ENCODE assay signal across 20 mouse cellular contexts in genomic region chr11:80878026-80878425, GRCm38 (mm10). TPM values are rescaled to one million over a fixed set of nuclear protein-coding genes. Genes with fewer than 3 reads are reported as not detected.
A peak's percentile ranks its signal among the peaks of the same experiment; 100 is the strongest.
DNase-seq lines count a peak whose midpoint lies in the region; ATAC-seq and TF ChIP-seq lines count a peak whose summit lies in the region.
"Had no signal": no experiment of that assay in that cellular context is flagged by ENCODE, and none has a peak within 500 bp of the region (broad histone marks: within the 10 kb centered on the region; RNA-seq: fewer than 3 reads in every experiment).

No protein-coding gene starts in this region.

- H3K27me3 ChIP-seq in heart, embryonic 11.5 days (ENCODE audit: control insufficient read depth, insufficient read depth, low read length) = no peaks in the 10 kb centered on the region
- H3K27me3 ChIP-seq: forebrain, embryonic 13.5 days; heart, embryonic 15.5 days; hindbrain, embryonic 13.5 days had no signal

- H3K9ac ChIP-seq in heart, embryonic 11.5 days (ENCODE audit: low read depth, low read length) = no peak overlapping the region
- H3K9ac ChIP-seq: forebrain, embryonic 13.5 days; forebrain, postnatal 0 days; heart, embryonic 15.5 days; hindbrain, embryonic 13.5 days had no signal

- no peaks in the 10 kb centered on the region for H3K36me3 ChIP-seq in heart, embryonic 11.5 days (ENCODE audit: control insufficient read depth, insufficient read depth, low read length)
- H3K36me3 ChIP-seq: embryonic facial prominence, embryonic 10.5 days; heart, embryonic 15.5 days; hindbrain, embryonic 13.5 days had no signal

- H3K27ac ChIP-seq in heart, embryonic 11.5 days (ENCODE audit: low read depth, low read length) = no peak overlapping the region
- H3K27ac ChIP-seq in layer of hippocampus, adult 2 months = peak overlapping the region; percentile 87; the same call in 1 of the 2 replicates
- H3K27ac ChIP-seq: embryonic facial prominence, embryonic 10.5 days; forebrain, embryonic 13.5 days; heart, embryonic 15.5 days had no signal

- DNase-seq in cerebellum, postnatal 14 days = peak; percentile 58 to 64
- DNase-seq in cerebellum, adult 11-12 months = no peak
- peak; percentile 29 to 37 for DNase-seq in heart, postnatal 10 days
- no peak for DNase-seq in layer of hippocampus, adult 2 months (ENCODE audit: low spot score in 2 of 2)
- no peak for DNase-seq in layer of hippocampus, postnatal 36 days
- DNase-seq in urinary bladder, adult 18-20 months (ENCODE audit: low spot score in 2 of 2) = no peak
- DNase-seq: forebrain, postnatal 0 days had no signal

- intact Hi-C loops in heart, postnatal 10 days (cut with DNase I) = no loop called here

- ATAC-seq in heart, embryonic 11.5 days (replicated peaks; ENCODE audit: insufficient number of reproducible peaks, low FRiP score, low TSS enrichment) = no peak
- ATAC-seq: forebrain, embryonic 13.5 days had no signal

- H3K4me1 ChIP-seq in heart, embryonic 11.5 days (ENCODE audit: control insufficient read depth, insufficient read depth, low read length) = no peaks in the 10 kb centered on the region

- H3K9me3 ChIP-seq in heart, embryonic 11.5 days (replicated peaks; ENCODE audit: control insufficient read depth, low read length) = no peaks in the 10 kb centered on the region
- H3K9me3 ChIP-seq: embryonic facial prominence, embryonic 10.5 days; forebrain, embryonic 13.5 days; heart, embryonic 15.5 days; hindbrain, embryonic 13.5 days had no signal

- WGBS in heart, embryonic 11.5 days (ENCODE audit: insufficient replicate concordance) = 73% methylated on average over 2 of the region's 2 CpGs

- no peak for TF ChIP-seq CTCF in layer of hippocampus, adult 2 months (conservative IDR thresholded peaks at IDR 0.05)

- no peak overlapping the region for H3K4me3 ChIP-seq in heart, embryonic 11.5 days (ENCODE audit: low read depth, low read length)
- no peak overlapping the region for H3K4me3 ChIP-seq in layer of hippocampus, adult 2 months
- H3K4me3 ChIP-seq: embryonic facial prominence, embryonic 10.5 days; forebrain, embryonic 13.5 days; heart, embryonic 15.5 days; hindbrain, embryonic 13.5 days had no signal

- no peak overlapping the region for H3K4me2 ChIP-seq in heart, embryonic 11.5 days
- H3K4me2 ChIP-seq: forebrain, embryonic 13.5 days; heart, embryonic 15.5 days; hindbrain, embryonic 13.5 days had no signal

RNA-seq across cellular contexts. Expression of gene Spaca3, which starts 19.9 kb away (rescaled TPM):
- not detected for total RNA-seq in heart, postnatal 10 days (2021)
- not detected in 2 replicates for polyA plus RNA-seq in heart, embryonic 11.5 days (2014; fragmentation: Nextera tagmentation; extraction: Ambion mirVana)
- not detected for total RNA-seq in layer of hippocampus, adult 2 months (2021)
- not detected for total RNA-seq in layer of hippocampus, postnatal 36 days (2021)
- total RNA-seq: adrenal gland, adult 8-10 months; ES-E14; forebrain, postnatal 0 days; gastrocnemius, adult 18-20 months; gastrocnemius, postnatal 25 days; hematopoietic stem cell, adult 5-6 weeks; hindbrain, postnatal 0 days had no signal
- polyA plus RNA-seq: embryonic facial prominence, embryonic 10.5 days; embryonic facial prominence, embryonic 14.5 days; forebrain, embryonic 13.5 days; forebrain, postnatal 0 days; heart, embryonic 15.5 days; hindbrain, embryonic 13.5 days; hindbrain, postnatal 0 days; intestine, embryonic 14.5 days had no signal

Comparison
In these comparisons a context has a peak if more than half of its experiments do, and no peak if none do; other contexts are left out.
1. DNase-seq: peak in cerebellum, postnatal 14 days (2 of 2) and heart, postnatal 10 days (2 of 2); none in cerebellum, adult 11-12 months (single experiment), layer of hippocampus, adult 2 months (0 of 2), layer of hippocampus, postnatal 36 days (0 of 2) and urinary bladder, adult 18-20 months (0 of 2).